Mouse (Mus musculus) heart, adult 2 months (tissue): ENCODE data around the gene Hmga2.

Source experiments
- CTCF ChIP-seq: fragments of 200-600 bp; IDR thresholded peaks from 2 replicates; pipeline ENCODE4 v1.8.1; 2022; ENCODE audit warnings: antibody characterized with exemption, mild to moderate bottlenecking, moderate library complexity
- EP300 ChIP-seq: fragments of 200-500 bp; IDR thresholded peaks from 2 replicates; pipeline ENCODE4 v1.6.1; 2011; ENCODE audit warnings: low read depth, low read length, control low read depth; ENCODE audit not compliant: insufficient read depth
- POLR2A ChIP-seq: fragments of 200-500 bp; IDR thresholded peaks from 2 replicates; pipeline ENCODE4 v1.6.1; 2011; ENCODE audit warnings: mild to moderate bottlenecking, low read depth, low read length, control low read depth; ENCODE audit not compliant: insufficient read depth

DNA sequence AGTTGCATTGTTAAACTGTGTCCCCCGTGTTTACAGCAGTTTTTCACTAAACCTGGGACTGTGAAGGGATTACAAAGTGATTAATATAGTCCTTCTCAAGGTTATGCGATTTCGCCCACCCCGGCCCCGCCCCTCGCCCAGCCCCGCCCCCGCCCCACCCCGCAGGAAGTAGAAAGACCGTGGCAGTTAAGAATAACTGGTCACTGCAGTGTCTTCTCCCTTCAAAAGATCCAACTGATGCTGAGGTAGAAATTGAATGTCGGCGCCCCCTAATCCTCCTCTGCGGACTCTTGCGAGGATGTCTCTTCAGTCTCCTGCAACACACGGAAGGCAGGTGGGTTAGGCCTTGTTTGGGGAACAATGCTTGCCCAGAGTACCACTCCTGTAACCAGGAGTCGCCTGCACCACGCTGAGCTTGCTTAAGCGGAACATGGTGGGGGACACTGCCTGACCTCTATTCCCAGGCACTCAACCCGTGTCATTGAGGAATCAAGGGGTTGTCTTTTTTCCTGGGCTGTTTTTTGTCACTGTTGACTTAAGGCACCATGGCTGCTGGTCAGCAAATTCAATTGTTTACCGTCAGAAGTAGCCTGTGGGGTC, 112.2 kb downstream of the Hmga2 start:
- TF ChIP-seq CTCF (no peak), POLR2A (no peak), EP300 (no peak)
